Mouse (Mus musculus) neural tube, embryonic 15.5 days (tissue): ENCODE results near the gene Trappc3l. TPM values are rescaled to one million over a fixed set of nuclear protein-coding genes. Genes with fewer than 3 reads are reported as not detected.
A peak's percentile ranks its signal among the peaks of the same experiment; 100 is the strongest.

Source experiments
- ATAC-seq: fragments of 200-750 bp; cut with Nextera tagmentation; 2 replicates; pipeline ENCODE4 v1.8.0; 2017; ENCODE audit warnings: mild to moderate bottlenecking, moderate TSS enrichment, moderate library complexity; ENCODE audit not compliant: low FRiP score
- H3K27ac ChIP-seq: fragments of 300-500 bp; sonication (generic); replicated peaks from 2 replicates; pipeline ENCODE4 v1.5.1; 2015; ENCODE audit warnings: mild to moderate bottlenecking, inconsistent platforms
- H3K27me3 ChIP-seq: fragments of 300-500 bp; sonication (generic); replicated peaks from 2 replicates; pipeline ENCODE4 v1.6.1; 2015; ENCODE audit warnings: inconsistent platforms
- H3K36me3 ChIP-seq: fragments of 300-500 bp; sonication (generic); 2 replicates; pipeline ENCODE4 v1.6.1; 2015; ENCODE audit warnings: inconsistent platforms
- H3K4me1 ChIP-seq: fragments of 300-500 bp; sonication (generic); 2 replicates; pipeline ENCODE4 v1.6.1; 2015; ENCODE audit warnings: inconsistent platforms
- H3K4me2 ChIP-seq: fragments of 300-500 bp; sonication (generic); 2 replicates; pipeline ENCODE4 v1.6.1; 2015; ENCODE audit warnings: inconsistent platforms, mild to moderate bottlenecking, moderate library complexity
- H3K4me3 ChIP-seq: fragments of 300-500 bp; sonication (generic); replicated peaks from 2 replicates; pipeline ENCODE4 v1.5.1; 2015; ENCODE audit warnings: mild to moderate bottlenecking, inconsistent platforms
- H3K9ac ChIP-seq: fragments of 300-500 bp; sonication (generic); replicated peaks from 2 replicates; pipeline ENCODE4 v1.6.1; 2015; ENCODE audit warnings: mild to moderate bottlenecking, inconsistent platforms
- H3K9me3 ChIP-seq: fragments of 300-500 bp; sonication (generic); replicated peaks from 2 replicates; pipeline ENCODE4 v1.6.1; 2016; ENCODE audit warnings: inconsistent platforms
- WGBS: fragments of 180-500 bp; shearing (Covaris S2); methylation state at CpG from one replicate; pipeline ENCODE4 v1.1.7; 2015; ENCODE audit warnings: mixed read lengths; 5-methylcytosine and 5-hydroxymethylcytosine counted together
- polyA plus RNA-seq: library from polyadenylated mRNA; unstranded; fragments of >200 nt; fragmentation: Nextera tagmentation; extraction: Ambion mirVana; gene quantifications from 2 replicates; pipeline ENCODE4 v1.2.1, GENCODE M21; 2015

The Trappc3l gene
- polyA plus RNA-seq, 1 experiment from 2014 or later, result 0.91 TPM

GRCm38 (mm10) chr10:34095964-34096363 lies 58.6 kb downstream of the Trappc3l start:
- no peaks in the 10 kb centered on the region for H3K36me3 ChIP-seq
- H3K4me3 ChIP-seq, result peak overlapping the region; percentile 30
- ATAC-seq, result peak; percentile 32; the same call in 1 of the 2 replicates
- H3K4me1 ChIP-seq, result peaks cover 4% of the 10 kb centered on the region; the same call in 1 of the 2 replicates
- no peak overlapping the region; the same call in 1 of the 2 replicates for H3K27ac ChIP-seq
- H3K9ac ChIP-seq, result peak overlapping the region; percentile 23; the same call in 1 of the 2 replicates
- no peaks in the 10 kb centered on the region for H3K27me3 ChIP-seq
- H3K9me3 ChIP-seq, result no peaks in the 10 kb centered on the region
- 51% methylated on average over 12 of the region's 12 CpGs for WGBS
- peak overlapping the region; percentile 54 for H3K4me2 ChIP-seq

- Histone ChIP-seq H3K4me3 (peak within 1 kb of the TSS; percentile 30), H3K4me1 (peaks cover 4% of the 10 kb centered on the region; the same call in 1 of the 2 replicates), H3K4me2 (peak within 1 kb of the TSS; percentile 54), H3K9ac (peak within 1 kb of the TSS; percentile 23; the same call in 1 of the 2 replicates), H3K36me3 (no peaks in the 10 kb centered on the region), H3K9me3 (no peaks in the 10 kb centered on the region), H3K27ac (no peak within 1 kb of the TSS; the same call in 1 of the 2 replicates), H3K27me3 (no peaks in the 10 kb centered on the region)
- WGBS, result 29% methylated on average over 9 of the region's 9 CpGs
- peak; percentile 81 for ATAC-seq
These were observed 59.1 kb downstream of the Trappc3l start, which contains the start of gene Calhm5 for GRCm38 (mm10) chr10:34096418-34096883. TSS of gene Calhm5 (minus strand) at chr10:34096519.

GRCm38 (mm10) chr10:34110863-34111465 lies 73.6 kb downstream of the Trappc3l start:
- no peak overlapping the region for H3K4me2 ChIP-seq
- no peaks in the 10 kb centered on the region for H3K27me3 ChIP-seq
- no peaks in the 10 kb centered on the region for H3K36me3 ChIP-seq
- H3K4me3 ChIP-seq, result no peak overlapping the region
- no peak for ATAC-seq
- H3K9ac ChIP-seq, result no peak overlapping the region
- H3K9me3 ChIP-seq, result no peaks in the 10 kb centered on the region
- H3K4me1 ChIP-seq, result no peaks in the 10 kb centered on the region
- no peak overlapping the region for H3K27ac ChIP-seq
- WGBS, result 91% methylated on average over 13 of the region's 13 CpGs

- no peak overlapping the region for H3K4me3 ChIP-seq
- no peak overlapping the region for H3K9ac ChIP-seq
- no peaks in the 10 kb centered on the region for H3K9me3 ChIP-seq
- no peak overlapping the region for H3K4me2 ChIP-seq
- 80% methylated on average over 4 of the region's 4 CpGs for WGBS
- H3K36me3 ChIP-seq, result no peaks in the 10 kb centered on the region
- H3K4me1 ChIP-seq, result no peaks in the 10 kb centered on the region
- H3K27me3 ChIP-seq, result no peaks in the 10 kb centered on the region
- no peak overlapping the region for H3K27ac ChIP-seq
- no peak for ATAC-seq
These were observed 74.8 kb downstream of the Trappc3l start for GRCm38 (mm10) chr10:34111964-34112738.

GRCm38 (mm10) chr10:34117131-34117530 lies 79.7 kb downstream of the Trappc3l start:
- Histone ChIP-seq H3K9me3 (no peaks in the 10 kb centered on the region), H3K27ac (no peak overlapping the region), H3K4me3 (no peak overlapping the region), H3K4me1 (no peaks in the 10 kb centered on the region), H3K36me3 (no peaks in the 10 kb centered on the region), H3K27me3 (no peaks in the 10 kb centered on the region), H3K4me2 (no peak overlapping the region), H3K9ac (no peak overlapping the region)
- no peak for ATAC-seq
- 64% methylated on average over 3 of the region's 3 CpGs for WGBS

GRCm38 (mm10) chr10:34117770-34118169 lies 80.4 kb downstream of the Trappc3l start:
- H3K27me3 ChIP-seq, result no peaks in the 10 kb centered on the region
- no peak overlapping the region for H3K4me2 ChIP-seq
- H3K4me3 ChIP-seq, result no peak overlapping the region
- H3K27ac ChIP-seq, result no peak overlapping the region
- H3K9me3 ChIP-seq, result no peaks in the 10 kb centered on the region
- no peaks in the 10 kb centered on the region for H3K4me1 ChIP-seq
- ATAC-seq, result no peak
- H3K9ac ChIP-seq, result no peak overlapping the region
- H3K36me3 ChIP-seq, result no peaks in the 10 kb centered on the region

GRCm38 (mm10) chr10:34118421-34118820 lies 81.0 kb downstream of the Trappc3l start:
- ATAC-seq, result no peak
- H3K27me3 ChIP-seq, result no peaks in the 10 kb centered on the region
- no peak overlapping the region for H3K9ac ChIP-seq
- 90% methylated on average over 2 of the region's 2 CpGs for WGBS
- H3K4me2 ChIP-seq, result no peak overlapping the region
- H3K36me3 ChIP-seq, result no peaks in the 10 kb centered on the region
- H3K27ac ChIP-seq, result no peak overlapping the region
- no peak overlapping the region for H3K4me3 ChIP-seq
- H3K9me3 ChIP-seq, result no peaks in the 10 kb centered on the region
- H3K4me1 ChIP-seq, result no peaks in the 10 kb centered on the region

- H3K27ac ChIP-seq, result no peak within 1 kb of the TSS
- 14% methylated on average over 44 of the region's 44 CpGs for WGBS
These were observed 90.3 kb downstream of the Trappc3l start, which contains the start of gene Calhm6 for GRCm38 (mm10) chr10:34127392-34128378. TSS of gene Calhm6 (minus strand) at chr10:34127984.

GRCm38 (mm10) chr10:34128391-34128790 lies 91.0 kb downstream of the Trappc3l start:
- no peak for ATAC-seq
- H3K9ac ChIP-seq, result no peak overlapping the region
- WGBS, result 81% methylated on average over 6 of the region's 6 CpGs
- H3K27me3 ChIP-seq, result no peaks in the 10 kb centered on the region
- H3K9me3 ChIP-seq, result no peaks in the 10 kb centered on the region
- peaks cover 9% of the 10 kb centered on the region; the same call in 1 of the 2 replicates for H3K4me1 ChIP-seq
- no peaks in the 10 kb centered on the region for H3K36me3 ChIP-seq
- no peak overlapping the region for H3K4me2 ChIP-seq
- no peak overlapping the region for H3K4me3 ChIP-seq
- H3K27ac ChIP-seq, result no peak overlapping the region

More at GRCm38 (mm10) chr10:34127392-34128378, 90.3 kb downstream of the Trappc3l start, which contains the start of gene Calhm6:
- Histone ChIP-seq H3K4me3 (peak within 1 kb of the TSS; percentile 52), H3K36me3 (no peaks in the 10 kb centered on the region), H3K9me3 (no peaks in the 10 kb centered on the region), H3K4me2 (peak within 1 kb of the TSS; percentile 80), H3K9ac (peak within 1 kb of the TSS; percentile 54), H3K27me3 (no peaks in the 10 kb centered on the region), H3K4me1 (peaks cover 9% of the 10 kb centered on the region; the same call in 1 of the 2 replicates)
- peak; percentile 91 for ATAC-seq

- H3K4me3 ChIP-seq, result no peak overlapping the region
- WGBS, result 86% methylated on average over 2 of the region's 2 CpGs
- no peak for ATAC-seq
- no peak overlapping the region for H3K27ac ChIP-seq
- no peaks in the 10 kb centered on the region for H3K9me3 ChIP-seq
- no peaks in the 10 kb centered on the region for H3K36me3 ChIP-seq
- no peak overlapping the region for H3K4me2 ChIP-seq
- no peak overlapping the region for H3K9ac ChIP-seq
- H3K4me1 ChIP-seq, result peaks cover 9% of the 10 kb centered on the region; the same call in 1 of the 2 replicates
- no peaks in the 10 kb centered on the region for H3K27me3 ChIP-seq
These were observed 94.0 kb downstream of the Trappc3l start for GRCm38 (mm10) chr10:34131356-34131755.

- Histone ChIP-seq H3K9ac (no peak overlapping the region), H3K27me3 (no peaks in the 10 kb centered on the region), H3K27ac (no peak overlapping the region), H3K4me2 (no peak overlapping the region), H3K36me3 (no peaks in the 10 kb centered on the region), H3K4me1 (no peaks in the 10 kb centered on the region), H3K4me3 (no peak overlapping the region), H3K9me3 (no peaks in the 10 kb centered on the region)
- ATAC-seq, result no peak
- 33% methylated on average over 6 of the region's 6 CpGs for WGBS
These were observed 99.0 kb downstream of the Trappc3l start for GRCm38 (mm10) chr10:34136432-34136831.
